Mouse (Mus musculus): ENCODE data around the gene Hdac1.

- no peak for TF ChIP-seq POLR2A (IDR thresholded peaks at IDR 0.05; ENCODE audit: low read depth, low read length)
- TF ChIP-seq CTCF (IDR thresholded peaks at IDR 0.05; ENCODE audit: extremely low read depth, insufficient read depth, insufficient read length, insufficient replicate concordance) = no peak
Measured at GRCm38 (mm10) chr4:129513891-129514290, 28.6 kb downstream of the Hdac1 start.
